Mouse (Mus musculus): ENCODE data around the gene Ccdc154. TPM values are rescaled to one million over a fixed set of nuclear protein-coding genes. Genes with fewer than 3 reads are reported as not detected.

Gene Ccdc154
- polyA plus RNA-seq, 1 experiment, result not detected

GRCm38 (mm10) chr17:25135622-25136021 lies 26.6 kb upstream of the Ccdc154 start:
- TF ChIP-seq POLR2A (IDR thresholded peaks at IDR 0.05; ENCODE audit: borderline replicate concordance, extremely low read depth, insufficient read depth, insufficient read length, poor library complexity, severe bottlenecking), result no peak
- no peak for TF ChIP-seq CTCF (IDR thresholded peaks at IDR 0.05; ENCODE audit: borderline replicate concordance, extremely low read depth, insufficient read depth, insufficient read length)
- DNase-seq (ENCODE audit: low read depth), result no peak

- TF ChIP-seq CTCF (IDR thresholded peaks at IDR 0.05; ENCODE audit: borderline replicate concordance, extremely low read depth, insufficient read depth, insufficient read length) (no peak), POLR2A (IDR thresholded peaks at IDR 0.05; ENCODE audit: borderline replicate concordance, extremely low read depth, insufficient read depth, insufficient read length, poor library complexity, severe bottlenecking) (no peak)
- DNase-seq (ENCODE audit: low read depth), result no peak
Measured at GRCm38 (mm10) chr17:25138803-25139202, 23.5 kb upstream of the Ccdc154 start.

GRCm38 (mm10) chr17:25139960-25140359 lies 22.3 kb upstream of the Ccdc154 start:
- DNase-seq (ENCODE audit: low read depth), result peak; percentile 3
- TF ChIP-seq POLR2A (IDR thresholded peaks at IDR 0.05; ENCODE audit: borderline replicate concordance, extremely low read depth, insufficient read depth, insufficient read length, poor library complexity, severe bottlenecking), result no peak
- peak; percentile 41; the same call in 1 of the 2 replicates for TF ChIP-seq CTCF (IDR thresholded peaks at IDR 0.05; ENCODE audit: borderline replicate concordance, extremely low read depth, insufficient read depth, insufficient read length)

GRCm38 (mm10) chr17:25163387-25163786 lies 1.1 kb downstream of the Ccdc154 start:
- no peak for DNase-seq (ENCODE audit: low read depth)
- no peak for TF ChIP-seq CTCF (IDR thresholded peaks at IDR 0.05; ENCODE audit: borderline replicate concordance, extremely low read depth, insufficient read depth, insufficient read length)
- TF ChIP-seq POLR2A (IDR thresholded peaks at IDR 0.05; ENCODE audit: borderline replicate concordance, extremely low read depth, insufficient read depth, insufficient read length, poor library complexity, severe bottlenecking), result no peak

- TF ChIP-seq POLR2A (IDR thresholded peaks at IDR 0.05; ENCODE audit: borderline replicate concordance, extremely low read depth, insufficient read depth, insufficient read length, poor library complexity, severe bottlenecking), result no peak
- TF ChIP-seq CTCF (IDR thresholded peaks at IDR 0.05; ENCODE audit: borderline replicate concordance, extremely low read depth, insufficient read depth, insufficient read length), result no peak
- DNase-seq (ENCODE audit: low read depth), result no peak
Measured at GRCm38 (mm10) chr17:25164770-25165169, 2.5 kb downstream of the Ccdc154 start.

DNA sequence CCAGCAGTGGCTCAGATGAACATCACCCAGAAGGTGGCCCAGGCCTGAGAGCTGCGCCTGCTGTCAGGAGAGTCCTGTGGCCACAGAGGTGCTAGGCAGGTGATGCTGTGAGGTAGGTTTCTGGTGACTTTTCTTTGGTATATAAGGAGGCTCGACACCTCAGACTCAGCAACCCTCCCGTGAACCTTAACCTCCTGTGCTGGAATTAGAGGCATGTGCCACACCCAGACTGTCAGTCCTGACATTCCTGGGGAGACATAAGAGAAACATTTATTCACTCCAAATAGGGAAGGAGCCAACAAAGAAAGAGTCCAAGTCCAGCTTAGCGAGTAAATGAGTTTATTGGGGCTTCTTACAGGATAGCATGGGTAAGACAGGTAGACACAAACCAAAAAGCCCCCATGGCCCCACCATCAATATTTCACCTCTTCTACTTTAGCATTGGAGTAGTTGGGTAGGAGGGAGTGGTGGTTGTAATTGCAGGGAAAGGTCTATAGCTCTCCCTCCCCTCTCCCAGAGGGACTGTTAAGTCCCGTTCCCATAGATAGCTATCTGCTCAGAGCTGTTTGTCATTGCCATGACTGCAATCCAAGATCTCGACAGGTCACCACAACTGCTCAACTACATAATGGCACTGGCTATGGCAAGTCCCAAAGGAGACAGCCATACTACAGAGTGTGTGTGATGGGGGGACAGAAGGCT lies 3.9 kb downstream of the Ccdc154 start:
- no peak for DNase-seq (ENCODE audit: low read depth)
- TF ChIP-seq POLR2A (IDR thresholded peaks at IDR 0.05; ENCODE audit: borderline replicate concordance, extremely low read depth, insufficient read depth, insufficient read length, poor library complexity, severe bottlenecking), result no peak
- TF ChIP-seq CTCF (IDR thresholded peaks at IDR 0.05; ENCODE audit: borderline replicate concordance, extremely low read depth, insufficient read depth, insufficient read length), result no peak

- TF ChIP-seq CTCF (IDR thresholded peaks at IDR 0.05; ENCODE audit: borderline replicate concordance, extremely low read depth, insufficient read depth, insufficient read length), result no peak
- TF ChIP-seq POLR2A (IDR thresholded peaks at IDR 0.05; ENCODE audit: borderline replicate concordance, extremely low read depth, insufficient read depth, insufficient read length, poor library complexity, severe bottlenecking), result no peak
- DNase-seq (ENCODE audit: low read depth), result no peak
Measured at GRCm38 (mm10) chr17:25169706-25170105, 7.4 kb downstream of the Ccdc154 start.

DNA sequence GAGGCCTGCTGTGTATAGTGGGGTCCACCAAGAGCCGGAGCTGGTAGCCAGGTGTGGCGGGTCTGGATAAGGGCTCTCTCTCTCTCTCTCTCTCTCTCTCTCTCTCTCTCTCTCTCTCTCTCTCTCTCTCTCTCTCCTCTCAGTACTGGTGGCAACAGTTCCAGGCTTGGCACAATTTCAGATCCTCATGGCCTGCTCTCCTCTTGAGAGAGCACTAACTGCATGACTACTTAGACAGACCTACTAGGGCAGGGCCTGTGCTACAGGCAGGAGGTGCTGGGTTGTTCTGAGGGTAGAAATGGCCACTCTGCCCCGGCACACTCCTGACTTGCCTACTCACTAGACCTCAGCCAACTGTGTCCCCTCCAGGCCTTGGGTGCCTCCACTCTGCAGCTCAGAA lies 10.3 kb downstream of the Ccdc154 start:
- TF ChIP-seq CTCF (IDR thresholded peaks at IDR 0.05; ENCODE audit: borderline replicate concordance, extremely low read depth, insufficient read depth, insufficient read length), result no peak
- TF ChIP-seq POLR2A (IDR thresholded peaks at IDR 0.05; ENCODE audit: borderline replicate concordance, extremely low read depth, insufficient read depth, insufficient read length, poor library complexity, severe bottlenecking), result no peak

DNA sequence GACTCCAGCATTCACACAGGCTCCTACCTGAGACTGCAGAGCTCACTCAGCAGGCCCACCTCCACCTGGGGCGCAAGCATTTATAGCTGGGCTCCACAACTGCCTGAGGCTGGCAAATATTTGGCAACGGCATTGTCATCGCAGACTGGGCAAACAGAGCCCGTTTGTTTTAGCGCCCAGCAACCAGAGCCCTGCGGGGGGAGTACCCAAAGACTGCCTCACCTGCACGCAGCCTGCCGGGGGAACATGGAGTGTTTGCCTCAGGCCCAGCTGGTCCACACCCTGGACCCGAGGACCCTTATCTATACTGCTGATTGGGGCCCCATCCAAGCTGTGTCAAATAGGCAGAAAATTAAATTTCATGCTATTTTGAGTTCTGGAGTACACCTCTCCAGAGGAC lies 13.2 kb downstream of the Ccdc154 start, which contains the start of gene Gm38655:
Gene Gm38655 (minus strand): TSS at position 61 of the 400 bp plus-strand sequence.
- DNase-seq (ENCODE audit: low read depth), result no peak
- TF ChIP-seq POLR2A (IDR thresholded peaks at IDR 0.05; ENCODE audit: borderline replicate concordance, extremely low read depth, insufficient read depth, insufficient read length, poor library complexity, severe bottlenecking) (no peak), CTCF (IDR thresholded peaks at IDR 0.05; ENCODE audit: borderline replicate concordance, extremely low read depth, insufficient read depth, insufficient read length) (no peak)

More for the DNA sequence above, 10.3 kb downstream of the Ccdc154 start:
- DNase-seq (ENCODE audit: low read depth), result no peak

DNA sequence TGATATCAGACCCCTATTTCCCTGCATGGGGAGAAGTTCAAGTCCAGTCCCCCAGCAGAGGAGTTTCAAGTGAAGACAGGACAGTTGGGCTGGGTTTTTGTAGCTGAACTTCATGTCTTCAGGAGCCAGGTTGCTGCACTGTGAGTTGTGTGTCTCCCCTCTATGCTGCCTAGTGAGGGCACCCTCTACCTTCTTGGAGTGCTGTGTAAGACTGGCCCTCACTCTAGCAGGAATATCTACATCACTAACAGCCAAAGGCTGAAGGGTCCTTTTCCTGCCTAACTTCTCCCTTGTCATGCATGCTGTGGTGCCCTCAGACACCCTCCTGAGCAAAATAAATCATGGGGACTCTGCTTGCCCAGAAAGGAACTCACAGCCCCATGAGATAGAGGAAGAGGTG lies 21.0 kb downstream of the Ccdc154 start:
- no peak for TF ChIP-seq POLR2A (IDR thresholded peaks at IDR 0.05; ENCODE audit: borderline replicate concordance, extremely low read depth, insufficient read depth, insufficient read length, poor library complexity, severe bottlenecking)
- no peak for TF ChIP-seq CTCF (IDR thresholded peaks at IDR 0.05; ENCODE audit: borderline replicate concordance, extremely low read depth, insufficient read depth, insufficient read length)
- no peak for DNase-seq (ENCODE audit: low read depth)

DNA sequence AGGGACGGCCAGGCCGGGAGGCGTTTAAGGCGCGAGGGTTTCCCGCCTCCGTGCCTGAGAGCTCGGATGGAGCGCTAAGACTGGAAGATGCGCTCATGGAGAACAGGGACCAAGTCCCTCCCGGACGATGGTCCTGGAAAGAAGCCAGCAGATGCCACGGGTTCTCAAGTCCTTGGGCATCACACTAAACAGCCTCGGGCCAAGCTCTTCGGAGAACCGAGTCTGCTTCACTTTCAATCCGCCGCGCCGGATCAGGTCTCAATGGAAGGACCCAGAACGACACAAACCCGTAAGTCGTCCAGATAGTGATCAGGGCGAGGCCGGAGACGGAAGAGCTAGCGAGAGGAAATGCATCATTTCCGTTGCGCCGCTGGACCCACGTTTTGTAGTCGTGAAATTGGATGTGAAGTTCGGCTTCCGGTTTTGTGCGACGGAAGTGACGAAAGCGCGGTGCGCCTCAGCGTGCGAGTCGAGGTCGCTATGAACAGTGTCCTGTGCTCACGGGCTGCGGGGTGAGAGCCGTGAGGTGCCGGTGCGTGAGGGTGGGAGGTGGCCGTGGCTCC lies 21.9 kb downstream of the Ccdc154 start, which contains the start of gene BC003965:
Gene BC003965 (plus strand): TSS at position 426 of the 563 bp plus-strand sequence.
- DNase-seq (ENCODE audit: low read depth), result peak; percentile 100
- TF ChIP-seq CTCF (IDR thresholded peaks at IDR 0.05; ENCODE audit: borderline replicate concordance, extremely low read depth, insufficient read depth, insufficient read length), result no peak
- TF ChIP-seq POLR2A (IDR thresholded peaks at IDR 0.05; ENCODE audit: borderline replicate concordance, extremely low read depth, insufficient read depth, insufficient read length, poor library complexity, severe bottlenecking), result peak; percentile 47; the same call in 1 of the 2 replicates
